Mouse (Mus musculus): ENCODE measurements around the gene Tnik. TPM values are rescaled to one million over a fixed set of nuclear protein-coding genes. Genes with fewer than 3 reads are reported as not detected.

Tnik gene
- polyA plus RNA-seq, 1 experiment from 2014 or later, result 1.9 TPM

GRCm38 (mm10) chr3:28699601-28700000 is 436.6 kb downstream of the Tnik start:
- ATAC-seq (ENCODE audit: insufficient read depth), result no peak
- Histone ChIP-seq H3K27me3 (no peaks in the 10 kb centered on the region), H3K9ac (no peak overlapping the region), H3K9me3 (replicated peaks) (no peaks in the 10 kb centered on the region), H3K4me2 (peak overlapping the region; percentile 43), H3K27ac (replicated peaks) (no peak overlapping the region), H3K4me1 (replicated peaks) (peaks cover 3% of the 10 kb centered on the region; the same call in 1 of the 2 replicates), H3K36me3 (replicated peaks) (no peaks in the 10 kb centered on the region), H3K4me3 (replicated peaks) (peak overlapping the region; percentile 39)
- WGBS (ENCODE audit: insufficient replicate concordance), result 42% methylated on average over 4 of the region's 4 CpGs

- H3K4me2 ChIP-seq, result peak overlapping the region; percentile 11; the same call in 1 of the 2 replicates
- no peak overlapping the region for H3K9ac ChIP-seq
- peaks cover 7% of the 10 kb centered on the region; the same call in 1 of the 2 replicates for H3K4me1 ChIP-seq (replicated peaks)
- 20% methylated on average over 10 of the region's 10 CpGs for WGBS (ENCODE audit: insufficient replicate concordance)
- H3K36me3 ChIP-seq (replicated peaks), result 0 out of 2 replicates have a peak, but pooled peaks cover 4% of the 10 kb centered on the region
- H3K27me3 ChIP-seq, result no peaks in the 10 kb centered on the region
- peak overlapping the region; percentile 7; the same call in 1 of the 2 replicates for H3K27ac ChIP-seq (replicated peaks)
- peak; percentile 47; the same call in 1 of the 2 replicates for ATAC-seq (ENCODE audit: insufficient read depth)
- H3K4me3 ChIP-seq (replicated peaks), result no peak overlapping the region
- H3K9me3 ChIP-seq (replicated peaks), result no peaks in the 10 kb centered on the region
Observed at GRCm38 (mm10) chr3:28705522-28706137, 442.6 kb downstream of the Tnik start.

GRCm38 (mm10) chr3:28706736-28707135 is 443.7 kb downstream of the Tnik start:
- 55% methylated on average over 4 of the region's 4 CpGs for WGBS (ENCODE audit: insufficient replicate concordance)
- H3K4me3 ChIP-seq (replicated peaks), result no peak overlapping the region
- H3K9ac ChIP-seq, result no peak overlapping the region
- no peaks in the 10 kb centered on the region for H3K27me3 ChIP-seq
- no peak overlapping the region for H3K27ac ChIP-seq (replicated peaks)
- H3K4me1 ChIP-seq (replicated peaks), result peaks cover 7% of the 10 kb centered on the region; the same call in 1 of the 2 replicates
- H3K4me2 ChIP-seq, result no peak overlapping the region
- H3K9me3 ChIP-seq (replicated peaks), result no peaks in the 10 kb centered on the region
- 0 out of 2 replicates have a peak, but pooled peaks cover 4% of the 10 kb centered on the region for H3K36me3 ChIP-seq (replicated peaks)
- no peak for ATAC-seq (ENCODE audit: insufficient read depth)

GRCm38 (mm10) chr3:28709740-28710139 is 446.7 kb downstream of the Tnik start:
- 31% methylated on average over 1 of the region's 1 CpGs for WGBS (ENCODE audit: insufficient replicate concordance)
- no peak overlapping the region for H3K9ac ChIP-seq

GRCm38 (mm10) chr3:28713913-28714698 is 451.1 kb downstream of the Tnik start:
- Histone ChIP-seq H3K27ac (replicated peaks) (no peak overlapping the region), H3K27me3 (no peaks in the 10 kb centered on the region), H3K9ac (no peak overlapping the region), H3K4me1 (replicated peaks) (no peaks in the 10 kb centered on the region; the same call in 1 of the 2 replicates), H3K4me2 (no peak overlapping the region), H3K4me3 (replicated peaks) (no peak overlapping the region), H3K36me3 (replicated peaks) (0 out of 2 replicates have a peak, but pooled peaks cover 2% of the 10 kb centered on the region), H3K9me3 (replicated peaks) (no peaks in the 10 kb centered on the region)
- 38% methylated on average over 7 of the region's 7 CpGs for whole genome bisulfite sequencing (ENCODE audit: insufficient replicate concordance)
- ATAC-seq (ENCODE audit: insufficient read depth), result peak; percentile 42

More at GRCm38 (mm10) chr3:28709740-28710139, 446.7 kb downstream of the Tnik start:
- no peak for ATAC-seq (ENCODE audit: insufficient read depth)
- Histone ChIP-seq H3K4me3 (replicated peaks) (no peak overlapping the region), H3K36me3 (replicated peaks) (0 out of 2 replicates have a peak, but pooled peaks cover 4% of the 10 kb centered on the region), H3K4me1 (replicated peaks) (peaks cover 7% of the 10 kb centered on the region), H3K9me3 (replicated peaks) (no peaks in the 10 kb centered on the region), H3K27me3 (no peaks in the 10 kb centered on the region), H3K4me2 (no peak overlapping the region), H3K27ac (replicated peaks) (no peak overlapping the region)

- WGBS (ENCODE audit: insufficient replicate concordance), result 71% methylated on average over 2 of the region's 2 CpGs
- H3K27me3 ChIP-seq, result no peaks in the 10 kb centered on the region
- ATAC-seq (ENCODE audit: insufficient read depth), result no peak
- H3K4me3 ChIP-seq (replicated peaks), result no peak overlapping the region
- H3K9ac ChIP-seq, result no peak overlapping the region
- no peak overlapping the region for H3K27ac ChIP-seq (replicated peaks)
- no peak overlapping the region for H3K4me2 ChIP-seq
- no peaks in the 10 kb centered on the region for H3K9me3 ChIP-seq (replicated peaks)
- peaks cover 7% of the 10 kb centered on the region; the same call in 1 of the 2 replicates for H3K4me1 ChIP-seq (replicated peaks)
- H3K36me3 ChIP-seq (replicated peaks), result no peaks in the 10 kb centered on the region
Observed at GRCm38 (mm10) chr3:28718521-28718920, 455.5 kb downstream of the Tnik start.

GRCm38 (mm10) chr3:28721218-28721617 is 458.2 kb downstream of the Tnik start:
- Histone ChIP-seq H3K4me1 (replicated peaks) (peaks cover 7% of the 10 kb centered on the region; the same call in 1 of the 2 replicates), H3K4me3 (replicated peaks) (no peak overlapping the region), H3K9ac (no peak overlapping the region), H3K27me3 (no peaks in the 10 kb centered on the region), H3K27ac (replicated peaks) (peak overlapping the region; percentile 66), H3K36me3 (replicated peaks) (no peaks in the 10 kb centered on the region), H3K9me3 (replicated peaks) (no peaks in the 10 kb centered on the region), H3K4me2 (no peak overlapping the region)
- ATAC-seq (ENCODE audit: insufficient read depth), result no peak
- 59% methylated on average over 5 of the region's 5 CpGs for WGBS (ENCODE audit: insufficient replicate concordance)

- Histone ChIP-seq H3K27me3 (no peaks in the 10 kb centered on the region), H3K27ac (replicated peaks) (peak overlapping the region; percentile 66), H3K4me3 (replicated peaks) (no peak overlapping the region), H3K4me1 (replicated peaks) (peaks cover 7% of the 10 kb centered on the region; the same call in 1 of the 2 replicates), H3K9me3 (replicated peaks) (no peaks in the 10 kb centered on the region), H3K4me2 (no peak overlapping the region), H3K9ac (no peak overlapping the region), H3K36me3 (replicated peaks) (no peaks in the 10 kb centered on the region)
- 33% methylated on average over 7 of the region's 7 CpGs for WGBS (ENCODE audit: insufficient replicate concordance)
- ATAC-seq (ENCODE audit: insufficient read depth), result 0 out of 2 replicates have a peak, but pooled peaks have one; percentile 30
Observed at GRCm38 (mm10) chr3:28721838-28722237, 458.8 kb downstream of the Tnik start.

GRCm38 (mm10) chr3:28722531-28722930 is 459.5 kb downstream of the Tnik start:
- peaks cover 7% of the 10 kb centered on the region; the same call in 1 of the 2 replicates for H3K4me1 ChIP-seq (replicated peaks)
- no peaks in the 10 kb centered on the region for H3K36me3 ChIP-seq (replicated peaks)
- H3K27ac ChIP-seq (replicated peaks), result no peak overlapping the region
- no peaks in the 10 kb centered on the region for H3K9me3 ChIP-seq (replicated peaks)
- H3K4me3 ChIP-seq (replicated peaks), result no peak overlapping the region
- no peaks in the 10 kb centered on the region for H3K27me3 ChIP-seq
- no peak overlapping the region for H3K9ac ChIP-seq
- ATAC-seq (ENCODE audit: insufficient read depth), result 0 out of 2 replicates have a peak, but pooled peaks have one; percentile 14
- H3K4me2 ChIP-seq, result no peak overlapping the region

- no peak overlapping the region for H3K4me2 ChIP-seq
- H3K4me1 ChIP-seq (replicated peaks), result peaks cover 7% of the 10 kb centered on the region; the same call in 1 of the 2 replicates
- H3K4me3 ChIP-seq (replicated peaks), result no peak overlapping the region
- peak overlapping the region; percentile 7; the same call in 1 of the 2 replicates for H3K27ac ChIP-seq (replicated peaks)
- ATAC-seq (ENCODE audit: insufficient read depth), result no peak
- no peaks in the 10 kb centered on the region for H3K9me3 ChIP-seq (replicated peaks)
- H3K9ac ChIP-seq, result no peak overlapping the region
- WGBS (ENCODE audit: insufficient replicate concordance), result 47% methylated on average over 6 of the region's 6 CpGs
- H3K36me3 ChIP-seq (replicated peaks), result no peaks in the 10 kb centered on the region
- no peaks in the 10 kb centered on the region for H3K27me3 ChIP-seq
Observed at GRCm38 (mm10) chr3:28723534-28723933, 460.5 kb downstream of the Tnik start.

GRCm38 (mm10) chr3:28725203-28725602 is 462.2 kb downstream of the Tnik start:
- Histone ChIP-seq H3K9me3 (replicated peaks) (no peaks in the 10 kb centered on the region), H3K9ac (no peak overlapping the region), H3K4me3 (replicated peaks) (no peak overlapping the region), H3K4me2 (no peak overlapping the region), H3K36me3 (replicated peaks) (0 out of 2 replicates have a peak, but pooled peaks cover 3% of the 10 kb centered on the region), H3K27ac (replicated peaks) (peak overlapping the region; percentile 51), H3K4me1 (replicated peaks) (peaks cover 7% of the 10 kb centered on the region; the same call in 1 of the 2 replicates), H3K27me3 (no peaks in the 10 kb centered on the region)
- peak; percentile 63 for ATAC-seq (ENCODE audit: insufficient read depth)
- 73% methylated on average over 13 of the region's 13 CpGs for WGBS (ENCODE audit: insufficient replicate concordance)

All from liver, embryonic 15.5 days (tissue).